Mouse (Mus musculus): ENCODE results near the gene Mbd5.

Mbd5 gene

GRCm38 (mm10) chr2:49335267-49335666, 386.0 kb downstream of the Mbd5 start:
- intact Hi-C loops (cut with DNase I) = no loop called here

GRCm38 (mm10) chr2:49344287-49344686, 395.0 kb downstream of the Mbd5 start:
- intact Hi-C loops (cut with DNase I) = no loop called here

GRCm38 (mm10) chr2:49345786-49346185, 396.5 kb downstream of the Mbd5 start:
- intact Hi-C loops (cut with DNase I) = no loop called here

- intact Hi-C loops (cut with DNase I) = no loop called here
Observed at GRCm38 (mm10) chr2:49349813-49350212, 400.5 kb downstream of the Mbd5 start.

GRCm38 (mm10) chr2:49350852-49351251, 401.5 kb downstream of the Mbd5 start:
- intact Hi-C loops (cut with DNase I) = no loop called here

- intact Hi-C loops (cut with DNase I) = no loop called here
Observed at GRCm38 (mm10) chr2:49354066-49354465, 404.8 kb downstream of the Mbd5 start.

- intact Hi-C loops (cut with DNase I) = no loop called here
Observed at GRCm38 (mm10) chr2:49355867-49356266, 406.6 kb downstream of the Mbd5 start.

- intact Hi-C loops (cut with DNase I) = loop anchor here (2.0 kb wide), 1 partner anchor 377 kb away; no protein-coding TSS in a partner anchor
Observed at GRCm38 (mm10) chr2:49358128-49358814, 409.0 kb downstream of the Mbd5 start.

GRCm38 (mm10) chr2:49358839-49359520, 409.7 kb downstream of the Mbd5 start:
- intact Hi-C loops (cut with DNase I) = loop anchor here (2.0 kb wide), 1 partner anchor 376 kb away; no protein-coding TSS in a partner anchor

GRCm38 (mm10) chr2:49359706-49360105, 410.4 kb downstream of the Mbd5 start:
- intact Hi-C loops (cut with DNase I) = loop anchor here (2.0 kb wide), 1 partner anchor 375 kb away; no protein-coding TSS in a partner anchor

GRCm38 (mm10) chr2:49364546-49364945, 415.2 kb downstream of the Mbd5 start:
- intact Hi-C loops (cut with DNase I) = no loop called here

GRCm38 (mm10) chr2:49366878-49367545, 417.7 kb downstream of the Mbd5 start:
- intact Hi-C loops (cut with DNase I) = no loop called here

GRCm38 (mm10) chr2:49367546-49367917, 418.2 kb downstream of the Mbd5 start:
- intact Hi-C loops (cut with DNase I) = no loop called here

- intact Hi-C loops (cut with DNase I) = no loop called here
Observed at GRCm38 (mm10) chr2:49371632-49372031, 422.3 kb downstream of the Mbd5 start.

GRCm38 (mm10) chr2:49372586-49372985, 423.3 kb downstream of the Mbd5 start:
- intact Hi-C loops (cut with DNase I) = no loop called here

Data from adrenal gland (tissue).